Mouse (Mus musculus) adrenal gland, postnatal 14 days (tissue): ENCODE data around the gene Cdh26. TPM values are rescaled to one million over a fixed set of nuclear protein-coding genes. Genes with fewer than 3 reads are reported as not detected.

Experiments
- DNase-seq: peaks from one replicate; pipeline ENCODE4 v3.0.0; 2021; ENCODE audit warnings: mixed read lengths
- total RNA-seq: library from RNA; stranded (reverse); gene quantifications from 2 replicates; pipeline ENCODE4 v1.2.3, GENCODE M21; 2021

Gene Cdh26
- total RNA-seq, 1 experiment from 2014 or later, result not detected

DNA sequence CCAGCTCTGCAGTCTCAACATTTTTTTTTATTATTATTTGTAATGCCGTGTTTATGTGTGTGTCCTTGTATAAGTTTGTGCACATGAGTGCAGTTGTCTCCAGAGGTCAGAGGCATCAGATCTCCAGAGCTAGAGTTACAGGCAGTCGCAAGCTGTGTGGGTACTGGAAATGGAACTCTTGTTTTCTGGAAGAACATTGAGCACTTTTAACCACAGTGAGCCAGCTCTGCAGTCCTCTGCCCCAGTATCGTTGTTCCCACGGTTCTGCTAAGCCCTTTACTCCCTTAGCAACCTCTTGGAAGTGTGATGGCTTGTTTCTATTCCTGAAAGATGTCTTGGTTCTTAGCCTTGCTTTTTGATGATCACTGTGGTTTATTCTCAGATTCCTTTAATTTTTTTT lies 19.1 kb downstream of the Cdh26 start:
- no peak for DNase-seq

- DNase-seq, result no peak
Observed at GRCm38 (mm10) chr2:178450236-178450635, 19.9 kb downstream of the Cdh26 start.

DNA sequence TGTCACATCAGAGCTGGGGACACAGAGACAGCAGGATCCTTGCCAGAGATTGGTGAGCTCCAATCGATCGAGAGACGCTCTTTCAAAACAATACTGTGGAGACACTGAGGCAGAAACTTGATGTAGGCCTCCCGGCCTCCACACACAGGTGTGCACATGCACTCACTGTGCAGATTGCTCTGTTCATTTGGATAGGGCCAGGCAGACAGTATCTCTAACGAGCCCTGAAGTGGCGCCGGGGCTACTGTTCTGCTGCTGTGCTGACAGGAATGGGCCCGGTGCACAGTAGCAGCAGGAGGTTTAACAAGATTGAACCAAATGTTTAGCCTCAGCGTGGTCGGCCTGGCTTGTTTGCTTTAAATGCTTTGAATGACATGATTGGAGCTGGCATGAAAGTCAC lies 20.6 kb downstream of the Cdh26 start:
- DNase-seq, result no peak

- peak; percentile 28 for DNase-seq
Observed at GRCm38 (mm10) chr2:178454664-178455516, 24.6 kb downstream of the Cdh26 start.

GRCm38 (mm10) chr2:178457414-178457813 lies 27.1 kb downstream of the Cdh26 start:
- no peak for DNase-seq

- no peak for DNase-seq
Observed at GRCm38 (mm10) chr2:178460353-178460752, 30.0 kb downstream of the Cdh26 start.

DNA sequence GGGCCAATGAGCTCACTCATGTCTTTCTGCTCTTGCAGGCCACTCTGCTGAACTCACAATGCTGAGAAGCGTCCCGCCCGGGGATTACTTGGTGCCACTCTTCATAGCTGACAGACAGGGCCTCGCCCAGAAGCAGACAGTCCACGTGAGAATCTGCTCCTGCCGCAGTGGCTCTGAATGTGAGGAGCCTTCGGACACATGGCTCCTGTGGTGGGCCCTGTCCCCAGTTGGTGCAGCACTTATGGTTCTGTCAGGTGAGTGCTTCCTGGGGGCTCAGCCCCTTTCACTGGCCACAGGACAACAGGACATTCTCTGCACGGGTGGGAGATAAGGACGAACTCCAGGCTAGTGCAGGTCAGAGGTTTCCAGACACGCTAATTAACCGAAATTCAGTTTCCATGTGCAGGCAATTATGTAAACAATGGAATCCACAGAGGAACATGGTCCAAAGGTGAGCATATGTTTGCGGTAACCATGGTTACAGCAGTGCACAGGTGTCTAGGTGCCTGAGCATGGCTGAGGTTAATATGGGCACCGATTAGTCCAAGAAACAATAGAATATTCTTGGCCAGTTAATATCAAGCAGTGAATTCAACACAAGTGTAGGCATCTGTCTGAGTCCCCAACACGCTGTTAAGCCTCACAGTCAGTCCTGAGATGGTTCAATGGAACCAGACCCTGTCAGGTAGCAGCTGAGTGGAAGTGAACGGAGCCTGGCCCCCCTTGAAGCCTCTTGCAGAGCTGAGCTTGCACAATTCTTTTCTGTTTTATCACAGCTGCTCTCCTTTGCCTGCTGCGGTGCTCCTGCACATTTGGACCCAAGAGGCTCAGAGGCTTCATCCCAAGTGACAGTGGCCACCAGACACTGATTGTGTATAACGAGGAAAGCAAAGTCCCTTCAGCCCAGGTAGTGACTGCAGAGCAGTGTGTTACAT lies 41.5 kb downstream of the Cdh26 start:
- no peak for DNase-seq

DNA sequence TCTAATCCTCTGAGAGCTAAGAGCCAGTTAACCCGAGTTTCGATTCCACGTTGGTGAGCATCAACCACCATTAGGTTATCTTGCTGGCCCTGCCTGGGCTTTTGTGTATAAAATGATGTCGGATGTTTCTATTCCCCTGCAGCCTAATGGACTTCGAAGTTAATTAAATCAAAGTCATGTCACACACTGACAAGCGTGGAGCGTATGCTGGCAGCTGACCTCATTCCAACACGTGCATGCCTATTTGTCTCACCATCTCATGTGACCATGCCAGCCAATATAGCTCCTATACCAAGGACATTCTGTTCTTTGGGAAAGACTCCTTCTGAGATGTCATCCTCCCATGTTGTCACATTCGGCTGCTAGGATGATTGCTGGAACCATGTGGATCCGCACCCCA lies 43.6 kb downstream of the Cdh26 start:
- no peak for DNase-seq

DNA sequence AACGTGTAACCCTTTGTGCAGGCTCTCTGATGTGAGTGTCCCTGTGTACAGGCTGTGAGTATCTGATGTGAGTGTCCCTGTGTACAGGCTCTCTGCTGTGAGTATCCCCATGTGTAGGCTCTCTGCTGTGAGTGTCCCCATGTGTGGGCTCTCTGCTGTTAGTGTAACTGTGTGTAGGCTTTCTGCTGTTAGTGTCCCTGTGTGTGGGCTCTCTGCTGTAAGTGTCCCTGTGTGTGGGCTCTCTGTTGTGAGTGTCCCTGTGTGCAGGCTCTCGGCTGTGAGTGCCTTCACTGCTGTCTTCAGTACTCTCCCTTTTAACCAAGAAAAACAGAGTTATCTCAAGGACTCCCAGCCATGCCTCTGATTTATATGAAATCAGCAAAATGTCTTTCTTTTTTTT lies 46.9 kb downstream of the Cdh26 start:
- no peak for DNase-seq

DNA sequence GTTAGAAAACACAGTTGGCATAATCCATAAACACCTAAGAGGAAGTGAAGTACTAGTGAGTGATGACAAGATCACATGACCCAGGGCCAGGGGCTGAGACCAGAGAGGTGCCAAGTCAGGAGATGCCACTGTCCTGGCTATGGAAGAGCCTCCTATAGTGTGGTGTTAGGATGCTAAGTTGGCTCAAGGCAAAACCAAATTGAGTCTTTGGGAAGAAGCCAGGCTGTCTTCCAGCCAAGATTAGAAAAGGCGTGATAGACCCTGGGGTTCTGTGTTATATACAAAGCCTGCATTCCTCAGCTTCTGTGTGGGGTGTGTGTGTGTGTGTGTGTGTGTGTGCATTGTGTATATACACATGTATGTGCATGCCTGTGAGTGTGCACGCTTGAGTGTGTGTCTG lies 48.7 kb downstream of the Cdh26 start:
- DNase-seq, result no peak

DNA sequence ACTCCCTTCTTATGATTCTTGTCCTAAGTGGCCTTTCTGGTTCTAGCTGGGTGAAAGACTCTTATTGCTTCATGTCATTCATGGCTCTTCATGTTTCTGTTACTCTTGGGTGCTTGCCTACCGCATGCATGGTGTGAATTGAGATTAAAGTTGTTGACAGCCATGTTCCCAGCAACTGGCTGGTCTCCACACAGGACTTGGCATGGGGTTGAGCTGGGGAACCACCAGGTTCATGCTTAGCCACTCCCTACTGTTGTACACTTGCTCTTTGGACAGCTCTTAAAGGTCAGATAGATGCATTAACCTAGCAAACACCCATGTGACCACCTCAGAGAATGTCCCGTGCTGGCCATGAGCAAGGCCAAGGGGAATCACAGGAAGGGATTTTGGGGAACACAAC lies 50.6 kb downstream of the Cdh26 start:
- DNase-seq, result peak; percentile 33

GRCm38 (mm10) chr2:178483462-178483861 lies 53.1 kb downstream of the Cdh26 start:
- no peak for DNase-seq

GRCm38 (mm10) chr2:178488276-178488675 lies 57.9 kb downstream of the Cdh26 start:
- DNase-seq, result no peak

DNA sequence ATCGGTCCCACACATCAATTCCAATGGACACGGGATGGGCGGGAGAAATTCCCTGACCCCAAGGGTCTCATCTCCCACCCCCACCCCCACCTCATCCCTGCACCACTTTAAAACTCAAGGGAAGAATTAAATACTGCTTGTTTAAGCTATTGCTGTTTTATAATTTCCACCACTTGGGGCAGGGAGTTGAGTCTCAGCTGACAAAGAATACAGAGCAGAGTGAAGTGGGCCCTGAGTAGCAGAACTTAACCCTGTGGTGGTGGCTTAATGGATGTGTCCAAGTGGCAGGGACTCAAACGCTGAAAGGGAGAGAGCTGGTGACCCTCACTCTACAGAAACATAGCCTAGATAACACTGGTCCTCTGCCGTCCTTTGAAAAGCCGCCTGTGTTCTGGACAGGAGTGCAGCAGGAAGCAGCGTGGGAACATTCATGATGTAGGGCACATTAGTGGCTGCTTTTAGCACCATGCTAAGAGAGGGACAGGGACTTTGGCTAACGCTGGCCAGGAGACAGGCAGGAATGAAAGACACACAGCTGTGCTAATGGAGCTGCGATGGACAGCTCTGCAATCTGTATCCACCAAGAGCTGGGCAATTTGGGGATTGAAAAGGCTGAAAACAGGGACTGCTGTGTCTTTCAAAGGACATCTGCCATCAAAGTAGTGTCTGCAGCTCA lies 60.1 kb downstream of the Cdh26 start:
- no peak for DNase-seq

DNA sequence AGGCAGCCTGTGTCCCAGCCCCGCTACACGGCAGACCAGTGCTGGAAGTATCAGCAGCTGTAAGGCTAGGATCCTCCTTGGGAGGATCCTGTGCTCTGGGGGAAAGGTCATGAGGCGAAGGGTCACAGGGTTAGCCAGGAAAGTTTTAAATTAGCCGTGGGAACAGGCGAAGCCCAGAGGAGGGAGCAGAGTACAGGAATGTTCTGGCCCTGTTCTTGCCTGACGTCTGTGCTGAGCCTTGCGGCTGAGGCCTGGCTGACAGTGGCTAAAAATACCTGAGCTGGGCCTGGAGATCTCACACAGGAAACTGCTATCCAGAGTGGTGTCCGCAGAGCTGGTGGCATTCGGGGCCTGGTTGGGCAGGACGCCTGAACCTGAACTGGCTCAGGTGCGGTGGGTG lies 63.7 kb downstream of the Cdh26 start:
- peak; percentile 66 for DNase-seq

DNA sequence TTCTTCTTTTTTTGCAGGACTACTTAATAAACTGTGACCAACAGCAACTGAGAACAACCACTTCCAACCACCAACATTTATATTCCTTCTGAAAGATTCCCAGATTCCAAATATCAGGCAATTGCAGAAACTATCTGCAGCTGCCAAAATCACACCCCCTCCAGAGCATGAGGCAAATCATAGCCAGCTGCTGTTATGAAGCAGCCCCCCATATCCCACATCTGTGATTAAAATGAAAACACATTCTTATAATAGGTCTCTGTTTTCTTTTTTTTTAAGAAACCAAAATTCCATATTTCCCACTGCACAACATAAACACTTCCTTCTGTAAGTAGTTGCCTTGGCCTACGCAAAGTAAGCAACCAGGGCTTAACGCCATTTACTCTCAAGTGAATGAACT lies 65.5 kb downstream of the Cdh26 start:
- DNase-seq, result no peak

DNA sequence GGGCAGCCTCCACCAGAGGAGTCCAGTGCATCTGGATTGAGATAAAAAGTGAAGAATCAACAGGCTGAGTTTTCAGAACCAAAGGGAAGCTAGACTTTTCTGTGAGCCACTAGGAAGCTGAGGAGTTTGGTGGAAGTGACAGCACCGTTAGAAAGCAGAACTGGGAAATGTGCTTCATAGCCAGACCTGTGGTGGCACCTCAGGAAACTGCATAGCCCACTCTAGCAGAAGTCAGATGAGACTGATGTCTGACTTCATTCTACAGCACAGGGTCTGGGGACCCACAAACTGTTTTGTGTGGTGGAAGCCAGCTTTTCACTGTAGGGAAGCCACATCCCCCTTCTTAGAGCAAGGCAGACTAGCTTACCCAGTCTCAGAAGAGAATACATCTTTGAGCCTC lies 67.6 kb downstream of the Cdh26 start:
- no peak for DNase-seq

- DNase-seq, result peak; percentile 81
Observed at GRCm38 (mm10) chr2:178498409-178498808, 68.1 kb downstream of the Cdh26 start.

DNA sequence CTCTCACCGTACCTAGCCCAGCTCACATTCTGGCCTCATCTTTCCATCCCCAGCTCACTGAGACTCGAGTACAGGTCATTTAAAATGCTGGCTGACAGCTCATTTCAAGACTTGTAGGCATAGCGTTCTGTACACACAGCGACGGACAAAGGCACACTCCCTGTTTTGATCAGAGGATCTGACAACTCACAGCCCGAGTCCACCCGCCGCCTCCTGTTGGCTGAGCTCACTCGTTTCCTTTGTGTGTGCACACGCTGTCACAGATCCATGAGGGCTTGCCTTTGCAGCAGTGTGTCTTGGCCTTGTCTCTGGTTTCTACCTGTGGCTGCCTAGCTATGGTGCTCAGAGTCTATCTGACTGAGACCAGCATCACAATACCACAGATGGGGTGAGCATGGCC lies 72.1 kb downstream of the Cdh26 start:
- DNase-seq, result no peak

DNA sequence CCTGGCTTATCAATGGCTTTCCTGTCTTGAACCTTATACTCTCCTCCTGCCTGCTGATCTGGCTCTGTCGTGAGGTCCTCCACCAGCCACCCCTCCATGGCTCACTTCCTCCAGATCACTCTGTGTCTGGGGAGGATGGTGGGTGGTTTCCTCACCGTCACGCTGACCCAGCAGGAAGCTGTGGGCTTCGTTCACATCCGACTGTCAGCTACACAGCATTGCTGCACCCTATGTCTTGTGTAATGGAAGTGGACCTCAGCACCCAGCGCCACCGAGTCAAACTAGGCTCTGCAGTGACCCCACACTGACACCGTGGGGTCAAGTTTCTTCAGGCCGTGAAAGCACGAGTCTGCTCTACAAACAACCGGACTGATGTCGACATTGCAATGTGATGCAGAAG lies 75.7 kb downstream of the Cdh26 start:
- peak; percentile 40 for DNase-seq

DNA sequence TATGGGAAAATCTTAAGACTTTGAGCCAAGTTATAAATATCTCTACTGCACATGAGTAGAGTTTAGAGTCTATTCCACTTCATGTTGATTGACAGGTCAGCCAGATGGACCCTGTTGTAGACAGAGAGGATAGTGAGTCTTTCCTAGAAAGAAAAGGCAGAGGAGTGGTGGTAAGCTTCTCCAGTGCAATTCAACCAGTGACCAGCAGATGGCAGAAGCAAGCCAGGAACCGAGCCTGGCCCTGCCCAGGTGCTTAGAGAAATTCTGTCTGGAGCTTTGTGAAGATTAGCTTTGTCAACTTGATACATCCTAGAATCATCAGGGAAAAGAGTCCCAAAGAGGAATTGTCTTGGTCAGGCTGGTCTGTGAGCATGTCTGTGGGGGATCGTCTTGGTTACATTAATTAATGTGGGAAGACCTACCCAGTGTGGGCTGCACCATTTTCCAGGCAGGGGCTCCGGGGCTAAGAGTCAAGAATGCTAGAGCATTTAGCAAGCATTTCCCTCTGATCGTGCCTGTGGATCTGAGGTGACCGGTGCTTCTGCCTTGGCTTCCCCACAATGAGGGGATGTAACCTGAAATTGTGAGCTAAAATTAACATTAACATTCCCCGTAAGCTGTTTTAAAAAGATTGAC lies 77.2 kb downstream of the Cdh26 start:
- DNase-seq, result peak; percentile 83

GRCm38 (mm10) chr2:178508279-178508678 lies 77.9 kb downstream of the Cdh26 start:
- no peak for DNase-seq
